Mouse (Mus musculus) brain, embryonic 14.5 days (tissue): Measurements from ENCODE around the gene Tbxa2r.

Experiments
- CTCF ChIP-seq: fragments of 200-500 bp; IDR thresholded peaks from 2 replicates; pipeline ENCODE4 v1.5.1; 2012; ENCODE audit warnings: inconsistent platforms, mild to moderate bottlenecking, moderate library complexity, borderline replicate concordance; ENCODE audit not compliant: insufficient read depth, insufficient read length; ENCODE audit errors: extremely low read depth
- POLR2A ChIP-seq: fragments of 200-500 bp; IDR thresholded peaks from 2 replicates; pipeline ENCODE4 v1.6.1; 2012; ENCODE audit warnings: mild to moderate bottlenecking, inconsistent platforms, borderline replicate concordance; ENCODE audit not compliant: poor library complexity, insufficient read depth, insufficient read length, severe bottlenecking; ENCODE audit errors: extremely low read depth

GRCm38 (mm10) chr10:81297246-81297645 is 31.3 kb upstream of the Tbxa2r start:
- TF ChIP-seq CTCF = no peak
- TF ChIP-seq POLR2A = no peak
